22 mouse cellular contexts compared by ENCODE assay signal in genomic region chr9:30781221-30781620, GRCm38 (mm10).
DNase-seq lines count a peak whose midpoint lies in the region; ATAC-seq lines count a peak whose summit lies in the region.
"Had no signal": no experiment of that assay in that cellular context is flagged by ENCODE, and none has a peak within 500 bp of the region (broad histone marks: within the 10 kb centered on the region; RNA-seq: fewer than 3 reads in every experiment).

No protein-coding gene starts in this region.

- no peak overlapping the region for H3K4me3 ChIP-seq in heart, embryonic 11.5 days (ENCODE audit: low read depth, low read length)
- H3K4me3 ChIP-seq in heart, embryonic 10.5 days, result no peak overlapping the region
- no peak overlapping the region for H3K4me3 ChIP-seq in heart, embryonic 15.5 days
- H3K4me3 ChIP-seq: embryonic facial prominence, embryonic 10.5 days; erythroblast, embryonic 14.5 days; forebrain, embryonic 10.5 days; hindbrain, embryonic 13.5 days had no signal

- WGBS in heart, embryonic 11.5 days (ENCODE audit: insufficient replicate concordance), result 46% methylated on average over 2 of the region's 2 CpGs
- WGBS in heart, embryonic 10.5 days, result 41% methylated on average over 2 of the region's 2 CpGs
- 54% methylated on average over 2 of the region's 2 CpGs for WGBS in heart, embryonic 15.5 days

- H3K4me1 ChIP-seq in heart, embryonic 11.5 days (ENCODE audit: control insufficient read depth, insufficient read depth, low read length), result peaks cover 6% of the 10 kb centered on the region; the same call in 1 of the 2 replicates
- H3K4me1 ChIP-seq in heart, embryonic 10.5 days, result no peaks in the 10 kb centered on the region
- H3K4me1 ChIP-seq in heart, embryonic 15.5 days (replicated peaks), result peaks cover 16% of the 10 kb centered on the region; the same call in 1 of the 2 replicates
- H3K4me1 ChIP-seq: forebrain, embryonic 10.5 days; hindbrain, embryonic 13.5 days had no signal

- ATAC-seq in heart, embryonic 11.5 days (replicated peaks; ENCODE audit: insufficient number of reproducible peaks, low FRiP score, low TSS enrichment), result no peak
- peak; percentile 43; the same call in 1 of the 2 replicates for ATAC-seq in heart, embryonic 15.5 days (replicated peaks; ENCODE audit: insufficient number of reproducible peaks, insufficient read depth, low FRiP score, low read depth)
- ATAC-seq: CD4-positive, CD25-positive, alpha-beta regulatory T cell, adult 4 months; forebrain, embryonic 16.5 days; hindbrain, postnatal 0 days had no signal

- H3K27ac ChIP-seq in heart, embryonic 11.5 days (ENCODE audit: low read depth, low read length), result no peak overlapping the region
- H3K27ac ChIP-seq in heart, embryonic 10.5 days, result peak overlapping the region; percentile 56; the same call in 1 of the 2 replicates
- H3K27ac ChIP-seq in heart, embryonic 15.5 days, result peak overlapping the region; percentile 65
- H3K27ac ChIP-seq: forebrain, embryonic 10.5 days; hindbrain, embryonic 13.5 days; hindbrain, postnatal 0 days had no signal

- peak; percentile 92 for DNase-seq in heart, adult 11 months
- peak; percentile 55 for DNase-seq in heart, embryonic 10.5 days (ENCODE audit: low spot score)
- DNase-seq in heart, postnatal 4 days, result peak; percentile 29
- no peak for DNase-seq in ovary, postnatal 10 days (ENCODE audit: low spot score)
- DNase-seq in right cerebral cortex, postnatal 25 days, result no peak
- DNase-seq: adrenal gland, adult 8-10 months; adrenal gland, postnatal 36 days; B cell, adult 2 months; cerebellum, adult 2 months; cerebellum, postnatal 10 days; gastrocnemius, postnatal 10 days; kidney, adult 18-20 months had no signal

- no peak overlapping the region for H3K4me2 ChIP-seq in heart, embryonic 11.5 days
- no peak overlapping the region; the same call in 1 of the 2 replicates for H3K4me2 ChIP-seq in heart, embryonic 15.5 days
- H3K4me2 ChIP-seq: hindbrain, embryonic 13.5 days had no signal

- no peaks in the 10 kb centered on the region for H3K27me3 ChIP-seq in heart, embryonic 11.5 days (ENCODE audit: control insufficient read depth, insufficient read depth, low read length)
- no peaks in the 10 kb centered on the region for H3K27me3 ChIP-seq in heart, embryonic 10.5 days (ENCODE audit: insufficient read depth, poor library complexity, severe bottlenecking)
- no peaks in the 10 kb centered on the region for H3K27me3 ChIP-seq in heart, embryonic 15.5 days
- H3K27me3 ChIP-seq: hindbrain, embryonic 13.5 days had no signal

- no peaks in the 10 kb centered on the region for H3K9me3 ChIP-seq in heart, embryonic 11.5 days (replicated peaks; ENCODE audit: control insufficient read depth, low read length)
- no peaks in the 10 kb centered on the region for H3K9me3 ChIP-seq in heart, embryonic 10.5 days
- H3K9me3 ChIP-seq in heart, embryonic 15.5 days (replicated peaks), result no peaks in the 10 kb centered on the region
- H3K9me3 ChIP-seq: embryonic facial prominence, embryonic 10.5 days; forebrain, embryonic 10.5 days; G1E; hindbrain, embryonic 13.5 days had no signal

- no peak overlapping the region for H3K9ac ChIP-seq in heart, embryonic 11.5 days (ENCODE audit: low read depth, low read length)
- no peak overlapping the region for H3K9ac ChIP-seq in heart, embryonic 15.5 days
- H3K9ac ChIP-seq: hindbrain, embryonic 13.5 days had no signal

- H3K36me3 ChIP-seq in heart, embryonic 11.5 days (ENCODE audit: control insufficient read depth, insufficient read depth, low read length), result no peaks in the 10 kb centered on the region
- H3K36me3 ChIP-seq in heart, embryonic 10.5 days, result no peaks in the 10 kb centered on the region
- H3K36me3 ChIP-seq in heart, embryonic 15.5 days, result no peaks in the 10 kb centered on the region
- H3K36me3 ChIP-seq: embryonic facial prominence, embryonic 10.5 days; forebrain, embryonic 10.5 days; G1E; hindbrain, embryonic 13.5 days had no signal

Comparison
In these comparisons a context has a peak if more than half of its experiments do, and no peak if none do; other contexts are left out.
1. DNase-seq: peak in heart, adult 11 months (single experiment), heart, embryonic 10.5 days (single experiment) and heart, postnatal 4 days (single experiment); none in ovary, postnatal 10 days (single experiment) and right cerebral cortex, postnatal 25 days (single experiment).